Mouse (Mus musculus): ENCODE results near the gene Thap12. TPM values are rescaled to one million over a fixed set of nuclear protein-coding genes. Genes with fewer than 3 reads are reported as not detected.

Gene Thap12
- polyA plus RNA-seq, 1 experiment from 2014 or later, result 43.5 TPM

DNA sequence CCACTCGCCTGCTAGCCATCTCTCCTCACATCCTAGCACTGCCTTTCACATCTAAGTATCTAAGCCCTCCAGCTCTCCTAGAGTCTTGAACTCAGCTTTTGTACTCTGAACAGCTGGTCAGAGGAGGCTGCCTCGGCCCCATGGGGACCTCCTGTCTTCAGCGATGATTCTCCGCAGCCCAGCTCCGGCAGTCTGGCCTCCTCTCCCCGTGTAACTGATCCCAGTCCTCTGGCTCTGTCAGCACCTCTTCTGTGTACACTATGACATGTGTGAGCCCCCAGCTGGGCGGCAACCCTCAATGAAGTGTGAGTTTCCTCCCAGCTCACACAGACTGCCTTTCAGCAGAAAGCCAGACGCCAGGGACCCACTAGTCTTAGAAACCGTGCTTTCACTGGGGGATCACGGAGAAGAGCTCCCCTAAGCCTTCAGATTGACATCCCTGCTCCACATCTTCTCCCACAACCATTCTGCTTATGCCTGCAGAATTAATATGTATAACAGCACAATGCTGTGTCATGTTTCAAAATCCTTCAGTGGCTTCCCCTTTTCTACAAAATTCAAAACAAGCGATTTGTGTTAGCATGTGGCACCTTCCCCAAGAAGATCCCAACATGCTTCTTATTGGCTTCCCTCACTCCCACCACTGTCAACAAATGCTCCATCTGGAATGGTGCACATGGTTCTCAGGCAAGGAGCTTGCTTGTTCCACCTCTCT is 30.5 kb upstream of the Thap12 start:
- WGBS, result 63% methylated on average over 11 of the region's 11 CpGs

GRCm38 (mm10) chr7:98674344-98674743 is 28.6 kb upstream of the Thap12 start:
- Histone ChIP-seq H3K27me3 (ENCODE audit: control insufficient read depth, insufficient read depth, low read depth, low read length) (no peaks in the 10 kb centered on the region), H3K4me2 (ENCODE audit: low read length) (no peak overlapping the region), H3K4me1 (ENCODE audit: control insufficient read depth, insufficient read depth, low read length) (no peaks in the 10 kb centered on the region), H3K4me3 (ENCODE audit: low read depth, low read length) (no peak overlapping the region), H3K27ac (ENCODE audit: low read length) (no peak overlapping the region), H3K36me3 (ENCODE audit: control insufficient read depth, insufficient read depth, low read length) (no peaks in the 10 kb centered on the region), H3K9me3 (replicated peaks; ENCODE audit: control insufficient read depth, low read length, poor library complexity, severe bottlenecking) (no peaks in the 10 kb centered on the region), H3K9ac (ENCODE audit: low read depth, low read length) (no peak overlapping the region)
- no peak for ATAC-seq
- 65% methylated on average over 4 of the region's 4 CpGs for WGBS

More for the DNA sequence above, 30.5 kb upstream of the Thap12 start:
- no peak for ATAC-seq
- no peak overlapping the region; the same call in 1 of the 2 replicates for H3K9ac ChIP-seq (ENCODE audit: low read depth, low read length)
- no peak overlapping the region for H3K27ac ChIP-seq (ENCODE audit: low read length)
- no peaks in the 10 kb centered on the region for H3K9me3 ChIP-seq (replicated peaks; ENCODE audit: control insufficient read depth, low read length, poor library complexity, severe bottlenecking)
- no peak overlapping the region for H3K4me2 ChIP-seq (ENCODE audit: low read length)
- H3K4me3 ChIP-seq (ENCODE audit: low read depth, low read length), result no peak overlapping the region
- H3K27me3 ChIP-seq (ENCODE audit: control insufficient read depth, insufficient read depth, low read depth, low read length), result no peaks in the 10 kb centered on the region
- H3K4me1 ChIP-seq (ENCODE audit: control insufficient read depth, insufficient read depth, low read length), result no peaks in the 10 kb centered on the region
- no peaks in the 10 kb centered on the region for H3K36me3 ChIP-seq (ENCODE audit: control insufficient read depth, insufficient read depth, low read length)

GRCm38 (mm10) chr7:98677511-98677910 is 25.4 kb upstream of the Thap12 start:
- H3K9me3 ChIP-seq (replicated peaks; ENCODE audit: control insufficient read depth, low read length, poor library complexity, severe bottlenecking), result no peaks in the 10 kb centered on the region
- no peaks in the 10 kb centered on the region for H3K36me3 ChIP-seq (ENCODE audit: control insufficient read depth, insufficient read depth, low read length)
- no peaks in the 10 kb centered on the region for H3K27me3 ChIP-seq (ENCODE audit: control insufficient read depth, insufficient read depth, low read depth, low read length)
- no peak overlapping the region for H3K27ac ChIP-seq (ENCODE audit: low read length)
- no peak overlapping the region for H3K4me3 ChIP-seq (ENCODE audit: low read depth, low read length)
- no peaks in the 10 kb centered on the region for H3K4me1 ChIP-seq (ENCODE audit: control insufficient read depth, insufficient read depth, low read length)
- ATAC-seq, result no peak
- H3K9ac ChIP-seq (ENCODE audit: low read depth, low read length), result no peak overlapping the region
- no peak overlapping the region for H3K4me2 ChIP-seq (ENCODE audit: low read length)
- WGBS, result 91% methylated on average over 2 of the region's 2 CpGs

DNA sequence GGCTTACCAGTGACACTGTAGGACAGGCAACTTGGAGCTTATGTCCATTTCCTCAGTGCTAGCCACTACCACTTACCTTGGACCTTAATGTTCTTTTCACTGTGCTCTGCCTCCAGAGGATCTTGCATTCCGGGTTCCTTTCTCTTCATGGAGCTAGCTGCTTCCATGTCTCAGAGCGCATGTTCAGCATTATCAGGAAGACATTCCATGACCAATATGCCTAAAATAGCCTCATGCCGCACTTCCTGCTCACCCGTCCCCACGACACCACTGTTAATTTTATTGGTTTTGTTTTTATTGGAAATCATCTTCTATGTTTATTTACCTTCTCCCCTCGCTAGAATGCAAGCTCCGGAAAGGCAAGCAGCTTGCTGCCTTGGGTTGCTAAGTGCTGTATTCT is 24.5 kb upstream of the Thap12 start:
- H3K4me2 ChIP-seq (ENCODE audit: low read length), result no peak overlapping the region
- WGBS, result 76% methylated on average over 7 of the region's 7 CpGs
- no peak overlapping the region for H3K27ac ChIP-seq (ENCODE audit: low read length)
- ATAC-seq, result no peak
- H3K9ac ChIP-seq (ENCODE audit: low read depth, low read length), result no peak overlapping the region
- no peaks in the 10 kb centered on the region for H3K36me3 ChIP-seq (ENCODE audit: control insufficient read depth, insufficient read depth, low read length)
- H3K9me3 ChIP-seq (replicated peaks; ENCODE audit: control insufficient read depth, low read length, poor library complexity, severe bottlenecking), result no peaks in the 10 kb centered on the region
- H3K4me1 ChIP-seq (ENCODE audit: control insufficient read depth, insufficient read depth, low read length), result no peaks in the 10 kb centered on the region
- H3K27me3 ChIP-seq (ENCODE audit: control insufficient read depth, insufficient read depth, low read depth, low read length), result no peaks in the 10 kb centered on the region
- no peak overlapping the region for H3K4me3 ChIP-seq (ENCODE audit: low read depth, low read length)

DNA sequence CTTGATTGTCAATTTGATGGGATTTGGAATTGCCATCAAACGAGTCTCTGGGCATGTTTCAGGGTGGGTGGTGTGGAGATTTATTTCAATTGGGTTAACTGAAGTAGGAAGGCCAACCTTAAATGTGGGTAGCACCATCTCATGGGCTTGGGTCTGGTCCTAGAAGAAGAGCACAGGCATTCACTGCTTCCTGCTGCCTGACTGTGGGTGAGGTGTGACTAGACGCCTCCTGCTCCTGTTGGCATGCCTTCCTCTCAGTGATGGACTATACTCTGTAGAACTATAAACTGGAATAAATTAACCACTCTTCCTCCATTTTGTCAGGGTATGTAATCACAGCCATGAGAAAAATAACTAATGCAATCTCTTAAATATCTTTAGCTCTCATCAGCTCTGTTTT is 22.2 kb upstream of the Thap12 start:
- no peak overlapping the region for H3K9ac ChIP-seq (ENCODE audit: low read depth, low read length)
- H3K4me2 ChIP-seq (ENCODE audit: low read length), result no peak overlapping the region
- H3K27me3 ChIP-seq (ENCODE audit: control insufficient read depth, insufficient read depth, low read depth, low read length), result no peaks in the 10 kb centered on the region
- no peaks in the 10 kb centered on the region for H3K9me3 ChIP-seq (replicated peaks; ENCODE audit: control insufficient read depth, low read length, poor library complexity, severe bottlenecking)
- no peak for ATAC-seq
- no peak overlapping the region for H3K27ac ChIP-seq (ENCODE audit: low read length)
- WGBS, result 57% methylated on average over 2 of the region's 2 CpGs
- no peaks in the 10 kb centered on the region for H3K36me3 ChIP-seq (ENCODE audit: control insufficient read depth, insufficient read depth, low read length)
- H3K4me3 ChIP-seq (ENCODE audit: low read depth, low read length), result no peak overlapping the region
- no peaks in the 10 kb centered on the region for H3K4me1 ChIP-seq (ENCODE audit: control insufficient read depth, insufficient read depth, low read length)

DNA sequence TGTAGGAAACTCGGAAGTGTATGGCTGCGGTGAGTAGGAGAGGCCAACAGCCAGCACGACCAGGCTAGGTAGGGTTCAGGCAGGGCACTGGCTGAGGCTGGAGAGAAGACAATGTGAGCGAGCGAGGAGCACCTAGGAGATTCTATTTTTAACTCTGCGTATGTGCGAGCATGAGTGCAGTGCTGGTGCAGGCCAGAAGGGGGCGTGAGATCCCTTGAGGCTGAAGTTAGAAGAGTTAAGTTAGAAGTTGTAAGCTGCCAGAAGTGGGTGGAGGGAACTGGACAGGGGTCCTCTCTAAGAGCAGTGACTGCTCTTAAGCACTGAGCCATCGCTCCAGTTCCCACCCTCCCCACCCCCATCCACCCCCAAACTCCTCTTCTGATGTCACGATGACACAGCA is 20.1 kb upstream of the Thap12 start:
- Histone ChIP-seq H3K36me3 (ENCODE audit: control insufficient read depth, insufficient read depth, low read length) (no peaks in the 10 kb centered on the region), H3K4me3 (ENCODE audit: low read depth, low read length) (no peak overlapping the region), H3K27ac (ENCODE audit: low read length) (no peak overlapping the region), H3K4me2 (ENCODE audit: low read length) (no peak overlapping the region), H3K4me1 (ENCODE audit: control insufficient read depth, insufficient read depth, low read length) (no peaks in the 10 kb centered on the region), H3K27me3 (ENCODE audit: control insufficient read depth, insufficient read depth, low read depth, low read length) (no peaks in the 10 kb centered on the region), H3K9ac (ENCODE audit: low read depth, low read length) (no peak overlapping the region), H3K9me3 (replicated peaks; ENCODE audit: control insufficient read depth, low read length, poor library complexity, severe bottlenecking) (no peaks in the 10 kb centered on the region)
- ATAC-seq, result no peak
- 89% methylated on average over 10 of the region's 10 CpGs for WGBS

DNA sequence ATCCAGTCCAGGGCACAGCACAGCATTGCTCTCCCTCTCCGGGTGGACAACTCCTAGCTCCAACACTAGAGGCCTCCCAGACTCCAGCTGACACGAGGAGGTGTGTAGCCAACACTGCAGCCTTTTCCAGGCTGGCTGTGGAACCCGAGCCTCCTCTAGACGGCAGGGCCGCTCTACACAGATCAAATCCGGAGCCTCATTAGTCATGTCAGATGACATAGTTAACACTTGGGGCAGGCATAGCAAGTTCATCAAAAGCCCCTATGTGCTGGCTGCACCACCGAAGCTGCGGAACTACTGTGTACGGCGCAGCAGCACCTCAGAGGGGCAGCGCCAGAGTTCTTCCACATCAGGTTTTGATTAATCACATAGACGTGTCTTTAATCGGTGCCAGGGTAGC is 17.0 kb upstream of the Thap12 start:
- Histone ChIP-seq H3K4me1 (ENCODE audit: control insufficient read depth, insufficient read depth, low read length) (no peaks in the 10 kb centered on the region), H3K4me3 (ENCODE audit: low read depth, low read length) (no peak overlapping the region), H3K36me3 (ENCODE audit: control insufficient read depth, insufficient read depth, low read length) (no peaks in the 10 kb centered on the region), H3K4me2 (ENCODE audit: low read length) (no peak overlapping the region), H3K9me3 (replicated peaks; ENCODE audit: control insufficient read depth, low read length, poor library complexity, severe bottlenecking) (no peaks in the 10 kb centered on the region), H3K27me3 (ENCODE audit: control insufficient read depth, insufficient read depth, low read depth, low read length) (no peaks in the 10 kb centered on the region), H3K9ac (ENCODE audit: low read depth, low read length) (no peak overlapping the region), H3K27ac (ENCODE audit: low read length) (no peak overlapping the region)
- ATAC-seq, result no peak
- 57% methylated on average over 13 of the region's 13 CpGs for WGBS

DNA sequence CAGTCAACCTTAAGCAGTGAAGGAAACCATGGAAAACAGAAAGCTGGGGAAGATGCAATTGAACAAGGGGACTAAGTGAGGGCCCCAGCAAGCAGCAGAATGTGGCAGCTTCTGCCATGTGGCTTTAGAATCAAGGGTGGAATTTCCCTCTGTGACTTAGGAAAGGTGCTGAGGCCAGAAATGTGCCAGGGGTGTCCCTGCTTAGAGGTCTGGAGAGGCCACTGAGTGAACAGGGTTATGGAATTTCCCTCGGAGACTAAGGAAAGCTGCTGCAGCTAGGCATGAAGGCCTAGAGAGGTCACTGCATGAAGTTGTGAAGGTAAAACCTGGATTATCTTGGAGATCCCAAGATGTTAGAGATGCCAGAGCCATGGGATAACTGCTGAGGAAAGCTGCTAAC is 12.8 kb upstream of the Thap12 start:
- H3K4me2 ChIP-seq (ENCODE audit: low read length), result no peak overlapping the region
- 93% methylated on average over 1 of the region's 1 CpGs for WGBS
- no peaks in the 10 kb centered on the region for H3K27me3 ChIP-seq (ENCODE audit: control insufficient read depth, insufficient read depth, low read depth, low read length)
- no peak overlapping the region for H3K4me3 ChIP-seq (ENCODE audit: low read depth, low read length)
- no peaks in the 10 kb centered on the region for H3K4me1 ChIP-seq (ENCODE audit: control insufficient read depth, insufficient read depth, low read length)
- no peak for ATAC-seq
- H3K9me3 ChIP-seq (replicated peaks; ENCODE audit: control insufficient read depth, low read length, poor library complexity, severe bottlenecking), result no peaks in the 10 kb centered on the region
- no peak overlapping the region for H3K9ac ChIP-seq (ENCODE audit: low read depth, low read length)
- H3K27ac ChIP-seq (ENCODE audit: low read length), result no peak overlapping the region
- H3K36me3 ChIP-seq (ENCODE audit: control insufficient read depth, insufficient read depth, low read length), result no peaks in the 10 kb centered on the region

DNA sequence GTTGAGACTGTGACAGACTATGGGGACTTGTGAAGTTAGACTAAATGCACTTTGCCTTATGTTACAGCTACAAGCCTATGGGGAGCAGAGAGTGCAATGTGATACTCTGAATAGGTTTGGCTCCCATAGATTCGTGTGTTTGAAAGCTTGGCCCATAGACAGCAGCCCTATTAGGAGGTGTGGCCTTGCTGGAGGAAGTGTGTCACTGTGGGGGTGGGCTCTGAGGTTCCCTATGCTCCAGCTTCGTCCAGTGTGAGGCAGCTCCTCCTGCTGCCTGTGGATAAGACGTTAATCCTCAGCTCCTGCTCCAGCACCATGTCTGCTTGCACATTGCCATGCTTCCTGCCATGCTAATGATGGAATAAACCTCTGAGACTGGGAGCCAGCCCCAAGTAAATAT is 12.1 kb upstream of the Thap12 start:
- H3K27ac ChIP-seq (ENCODE audit: low read length), result no peak overlapping the region
- no peak overlapping the region for H3K4me2 ChIP-seq (ENCODE audit: low read length)
- no peaks in the 10 kb centered on the region for H3K36me3 ChIP-seq (ENCODE audit: control insufficient read depth, insufficient read depth, low read length)
- no peaks in the 10 kb centered on the region for H3K4me1 ChIP-seq (ENCODE audit: control insufficient read depth, insufficient read depth, low read length)
- 12% methylated on average over 3 of the region's 3 CpGs for WGBS
- no peak overlapping the region for H3K4me3 ChIP-seq (ENCODE audit: low read depth, low read length)
- no peaks in the 10 kb centered on the region for H3K9me3 ChIP-seq (replicated peaks; ENCODE audit: control insufficient read depth, low read length, poor library complexity, severe bottlenecking)
- H3K9ac ChIP-seq (ENCODE audit: low read depth, low read length), result no peak overlapping the region
- no peak for ATAC-seq
- H3K27me3 ChIP-seq (ENCODE audit: control insufficient read depth, insufficient read depth, low read depth, low read length), result no peaks in the 10 kb centered on the region
